Mouse (Mus musculus): Measurements from ENCODE around the gene Islr2. TPM values are rescaled to one million over a fixed set of nuclear protein-coding genes. Genes with fewer than 3 reads are reported as not detected.

Islr2 gene
- polyA plus RNA-seq (2017; shearing (Covaris generic)), result not detected

GRCm38 (mm10) chr9:58203516-58204447 is at the start of gene Islr2, which contains the start of gene Islr:
TSS of gene Islr2 (minus strand) at chr9:58204319.
TSS of gene Islr (minus strand) at chr9:58204306.

GRCm38 (mm10) chr9:58253033-58253804 is 49.1 kb upstream of the Islr2 start, which contains the start of gene Stoml1:
TSS of gene Stoml1 (plus strand) at chr9:58253164.

GRCm38 (mm10) chr9:58249592-58250192 is 45.6 kb upstream of the Islr2 start, which contains the start of gene Pml:
TSS of gene Pml (minus strand) at chr9:58249786.

Other genes starting within 250 kb of the Islr2 start
- gene Cyp11a1, start 197.9 kb downstream of the Islr2 start, polyA plus RNA-seq (2017; shearing (Covaris generic)), result 0.11 TPM
- gene Stra6, start 140.5 kb downstream of the Islr2 start, polyA plus RNA-seq (2017; shearing (Covaris generic)), result 3.5 TPM
- gene Ccdc33, start 85.5 kb downstream of the Islr2 start, polyA plus RNA-seq (2017; shearing (Covaris generic)), result not detected
- gene Islr, start within 50 bp of the Islr2 start, polyA plus RNA-seq (2017; shearing (Covaris generic)), result 0.95 TPM
- gene Pml, start 45.5 kb upstream of the Islr2 start, polyA plus RNA-seq (2017; shearing (Covaris generic)), result 83.6 TPM
- 27.5 TPM for gene Stoml1, start 48.8 kb upstream of the Islr2 start, polyA plus RNA-seq (2017; shearing (Covaris generic))
- not detected for gene Loxl1, start 108.9 kb upstream of the Islr2 start, polyA plus RNA-seq (2017; shearing (Covaris generic))
- not detected for gene Tbc1d21, start 166.1 kb upstream of the Islr2 start, polyA plus RNA-seq (2017; shearing (Covaris generic))